Mouse (Mus musculus): Measurements from ENCODE around the gene Cdh9. TPM values are rescaled to one million over a fixed set of nuclear protein-coding genes. Genes with fewer than 3 reads are reported as not detected.

Gene Cdh9
- polyA plus RNA-seq (2015; fragmentation: Nextera tagmentation; extraction: Ambion mirVana) = 0.11 TPM in 1 of 2 replicates, not detected in the other

- H3K27me3 ChIP-seq (replicated peaks) = no peaks in the 10 kb centered on the region
- H3K9ac ChIP-seq = peak within 1 kb of the TSS; percentile 69
- no peaks in the 10 kb centered on the region for H3K9me3 ChIP-seq
- no peaks in the 10 kb centered on the region for H3K36me3 ChIP-seq
- H3K4me3 ChIP-seq = peak within 1 kb of the TSS; percentile 47
- H3K4me1 ChIP-seq = peaks cover 7% of the 10 kb centered on the region
- no peak for ATAC-seq (ENCODE audit: extremely low read depth, insufficient number of reproducible peaks, low FRiP score, low TSS enrichment)
- H3K27ac ChIP-seq (replicated peaks) = no peak within 1 kb of the TSS
- H3K4me2 ChIP-seq = peak within 1 kb of the TSS; percentile 75
- 8% methylated on average over 14 of the region's 14 CpGs for WGBS
Observed at GRCm38 (mm10) chr15:16728470-16729011, at the start of gene Cdh9. Cdh9 (plus strand) TSS chr15:16728756.

GRCm38 (mm10) chr15:16679096-16679495 lies 49.5 kb upstream of the Cdh9 start:
- ATAC-seq (ENCODE audit: extremely low read depth, insufficient number of reproducible peaks, low FRiP score, low TSS enrichment) = no peak

GRCm38 (mm10) chr15:16699821-16700220 lies 28.7 kb upstream of the Cdh9 start:
- H3K27ac ChIP-seq (replicated peaks) = no peak overlapping the region
- H3K27me3 ChIP-seq (replicated peaks) = no peaks in the 10 kb centered on the region
- no peak for ATAC-seq (ENCODE audit: extremely low read depth, insufficient number of reproducible peaks, low FRiP score, low TSS enrichment)
- 64% methylated on average over 3 of the region's 3 CpGs for WGBS
- no peaks in the 10 kb centered on the region for H3K36me3 ChIP-seq
- no peaks in the 10 kb centered on the region for H3K4me1 ChIP-seq
- H3K4me3 ChIP-seq = no peak overlapping the region
- H3K9ac ChIP-seq = no peak overlapping the region
- H3K9me3 ChIP-seq = no peaks in the 10 kb centered on the region
- H3K4me2 ChIP-seq = no peak overlapping the region

More at GRCm38 (mm10) chr15:16679096-16679495, 49.5 kb upstream of the Cdh9 start:
- Histone ChIP-seq H3K27me3 (replicated peaks) (no peaks in the 10 kb centered on the region), H3K36me3 (no peaks in the 10 kb centered on the region), H3K9ac (no peak overlapping the region), H3K4me2 (no peak overlapping the region), H3K27ac (replicated peaks) (no peak overlapping the region), H3K4me1 (no peaks in the 10 kb centered on the region), H3K4me3 (no peak overlapping the region), H3K9me3 (no peaks in the 10 kb centered on the region)
- WGBS = 72% methylated on average over 5 of the region's 5 CpGs

- Histone ChIP-seq H3K4me3 (no peak overlapping the region), H3K9me3 (no peaks in the 10 kb centered on the region), H3K27ac (replicated peaks) (no peak overlapping the region), H3K4me2 (no peak overlapping the region), H3K4me1 (no peaks in the 10 kb centered on the region), H3K36me3 (no peaks in the 10 kb centered on the region), H3K9ac (no peak overlapping the region), H3K27me3 (replicated peaks) (no peaks in the 10 kb centered on the region)
- 60% methylated on average over 1 of the region's 1 CpGs for WGBS
- no peak for ATAC-seq (ENCODE audit: extremely low read depth, insufficient number of reproducible peaks, low FRiP score, low TSS enrichment)
Observed at GRCm38 (mm10) chr15:16702340-16702739, 26.2 kb upstream of the Cdh9 start.

GRCm38 (mm10) chr15:16739088-16739487 lies 10.5 kb downstream of the Cdh9 start:
- Histone ChIP-seq H3K27ac (replicated peaks) (no peak overlapping the region), H3K4me3 (no peak overlapping the region), H3K4me1 (no peaks in the 10 kb centered on the region), H3K36me3 (no peaks in the 10 kb centered on the region), H3K9me3 (no peaks in the 10 kb centered on the region), H3K9ac (no peak overlapping the region), H3K27me3 (replicated peaks) (no peaks in the 10 kb centered on the region), H3K4me2 (no peak overlapping the region)
- 67% methylated on average over 4 of the region's 4 CpGs for WGBS
- ATAC-seq (ENCODE audit: extremely low read depth, insufficient number of reproducible peaks, low FRiP score, low TSS enrichment) = no peak

GRCm38 (mm10) chr15:16746672-16747071 lies 18.1 kb downstream of the Cdh9 start:
- WGBS = 80% methylated on average over 1 of the region's 1 CpGs
- ATAC-seq (ENCODE audit: extremely low read depth, insufficient number of reproducible peaks, low FRiP score, low TSS enrichment) = no peak

GRCm38 (mm10) chr15:16763252-16763651 lies 34.7 kb downstream of the Cdh9 start:
- ATAC-seq (ENCODE audit: extremely low read depth, insufficient number of reproducible peaks, low FRiP score, low TSS enrichment) = no peak

More at GRCm38 (mm10) chr15:16746672-16747071, 18.1 kb downstream of the Cdh9 start:
- no peaks in the 10 kb centered on the region for H3K27me3 ChIP-seq (replicated peaks)
- no peak overlapping the region for H3K9ac ChIP-seq
- no peaks in the 10 kb centered on the region for H3K4me1 ChIP-seq
- H3K4me2 ChIP-seq = no peak overlapping the region
- H3K36me3 ChIP-seq = no peaks in the 10 kb centered on the region
- no peaks in the 10 kb centered on the region for H3K9me3 ChIP-seq
- H3K4me3 ChIP-seq = no peak overlapping the region
- no peak overlapping the region for H3K27ac ChIP-seq (replicated peaks)

GRCm38 (mm10) chr15:16784575-16784974 lies 56.0 kb downstream of the Cdh9 start:
- Histone ChIP-seq H3K4me1 (no peaks in the 10 kb centered on the region), H3K27me3 (replicated peaks) (no peaks in the 10 kb centered on the region), H3K4me3 (no peak overlapping the region), H3K9ac (no peak overlapping the region), H3K36me3 (no peaks in the 10 kb centered on the region), H3K4me2 (no peak overlapping the region), H3K27ac (replicated peaks) (no peak overlapping the region), H3K9me3 (no peaks in the 10 kb centered on the region)
- no peak for ATAC-seq (ENCODE audit: extremely low read depth, insufficient number of reproducible peaks, low FRiP score, low TSS enrichment)
- WGBS = 59% methylated on average over 1 of the region's 1 CpGs

More at GRCm38 (mm10) chr15:16763252-16763651, 34.7 kb downstream of the Cdh9 start:
- no peak overlapping the region for H3K4me3 ChIP-seq
- no peaks in the 10 kb centered on the region for H3K27me3 ChIP-seq (replicated peaks)
- H3K27ac ChIP-seq (replicated peaks) = no peak overlapping the region
- H3K36me3 ChIP-seq = no peaks in the 10 kb centered on the region
- no peak overlapping the region for H3K4me2 ChIP-seq
- no peak overlapping the region for H3K9ac ChIP-seq
- H3K4me1 ChIP-seq = no peaks in the 10 kb centered on the region
- H3K9me3 ChIP-seq = no peaks in the 10 kb centered on the region
- 57% methylated on average over 3 of the region's 3 CpGs for whole genome bisulfite sequencing

- ATAC-seq (ENCODE audit: extremely low read depth, insufficient number of reproducible peaks, low FRiP score, low TSS enrichment) = no peak
- Histone ChIP-seq H3K4me3 (no peak overlapping the region), H3K4me1 (no peaks in the 10 kb centered on the region), H3K27me3 (replicated peaks) (no peaks in the 10 kb centered on the region), H3K9me3 (no peaks in the 10 kb centered on the region), H3K4me2 (no peak overlapping the region), H3K27ac (replicated peaks) (no peak overlapping the region), H3K9ac (no peak overlapping the region), H3K36me3 (no peaks in the 10 kb centered on the region)
- 78% methylated on average over 3 of the region's 3 CpGs for WGBS
Observed at GRCm38 (mm10) chr15:16792857-16793256, 64.3 kb downstream of the Cdh9 start.

- H3K4me2 ChIP-seq = no peak overlapping the region
- no peaks in the 10 kb centered on the region for H3K4me1 ChIP-seq
- no peak overlapping the region for H3K27ac ChIP-seq (replicated peaks)
- H3K4me3 ChIP-seq = no peak overlapping the region
- no peak for ATAC-seq (ENCODE audit: extremely low read depth, insufficient number of reproducible peaks, low FRiP score, low TSS enrichment)
- H3K36me3 ChIP-seq = no peaks in the 10 kb centered on the region
- no peaks in the 10 kb centered on the region for H3K9me3 ChIP-seq
- H3K27me3 ChIP-seq (replicated peaks) = no peaks in the 10 kb centered on the region
- no peak overlapping the region for H3K9ac ChIP-seq
Observed at GRCm38 (mm10) chr15:16801302-16801701, 72.7 kb downstream of the Cdh9 start.

- H3K9me3 ChIP-seq = no peaks in the 10 kb centered on the region
- no peak for ATAC-seq (ENCODE audit: extremely low read depth, insufficient number of reproducible peaks, low FRiP score, low TSS enrichment)
- WGBS = 58% methylated on average over 3 of the region's 3 CpGs
Observed at GRCm38 (mm10) chr15:16810787-16811186, 82.2 kb downstream of the Cdh9 start.

GRCm38 (mm10) chr15:16814035-16814434 lies 85.5 kb downstream of the Cdh9 start:
- Histone ChIP-seq H3K27me3 (replicated peaks) (no peaks in the 10 kb centered on the region), H3K9me3 (no peaks in the 10 kb centered on the region), H3K4me1 (no peaks in the 10 kb centered on the region), H3K36me3 (no peaks in the 10 kb centered on the region), H3K27ac (replicated peaks) (no peak overlapping the region), H3K9ac (no peak overlapping the region), H3K4me2 (no peak overlapping the region), H3K4me3 (no peak overlapping the region)
- 66% methylated on average over 1 of the region's 1 CpGs for WGBS
- ATAC-seq (ENCODE audit: extremely low read depth, insufficient number of reproducible peaks, low FRiP score, low TSS enrichment) = no peak

More at GRCm38 (mm10) chr15:16810787-16811186, 82.2 kb downstream of the Cdh9 start:
- H3K4me3 ChIP-seq = no peak overlapping the region
- H3K27ac ChIP-seq (replicated peaks) = no peak overlapping the region
- no peak overlapping the region for H3K4me2 ChIP-seq
- no peaks in the 10 kb centered on the region for H3K36me3 ChIP-seq
- no peaks in the 10 kb centered on the region for H3K27me3 ChIP-seq (replicated peaks)
- no peak overlapping the region for H3K9ac ChIP-seq
- H3K4me1 ChIP-seq = no peaks in the 10 kb centered on the region

Data from heart, embryonic 13.5 days (tissue).